Mouse (Mus musculus) hindbrain, embryonic 14.5 days (tissue): ENCODE data around the gene Gipc2. TPM values are rescaled to one million over a fixed set of nuclear protein-coding genes. Genes with fewer than 3 reads are reported as not detected.

Experiments used
- ATAC-seq: fragments of 200-750 bp; cut with Nextera tagmentation; 2 replicates; pipeline ENCODE4 v1.8.0; 2017; ENCODE audit warnings: moderate number of reproducible peaks, mild to moderate bottlenecking, moderate TSS enrichment, moderate library complexity; ENCODE audit not compliant: low FRiP score
- DNase-seq: peaks from one replicate; pipeline ENCODE4 v3.0.0-alpha.2; 2015; ENCODE audit warnings: low spot score
- H3K27ac ChIP-seq: fragments of 300-500 bp; sonication (generic); 2 replicates; pipeline ENCODE4 v1.5.1; 2014; ENCODE audit warnings: mild to moderate bottlenecking, moderate library complexity
- H3K27me3 ChIP-seq: fragments of 300-500 bp; sonication (generic); 2 replicates; pipeline ENCODE4 v1.6.1; 2014; ENCODE audit warnings: mild to moderate bottlenecking, low read length, mixed read lengths; ENCODE audit not compliant: control insufficient read depth, insufficient read depth
- H3K36me3 ChIP-seq: fragments of 300-500 bp; sonication (generic); replicated peaks from 2 replicates; pipeline ENCODE4 v1.6.1; 2014; ENCODE audit not compliant: control insufficient read depth, insufficient read depth
- H3K4me1 ChIP-seq: fragments of 300-500 bp; sonication (generic); replicated peaks from 2 replicates; pipeline ENCODE4 v1.6.1; 2014; ENCODE audit warnings: antibody characterized with exemption, low read length, mixed read lengths; ENCODE audit not compliant: control insufficient read depth, insufficient read depth
- H3K4me2 ChIP-seq: fragments of 300-500 bp; sonication (generic); replicated peaks from 2 replicates; pipeline ENCODE4 v1.6.1; 2014; ENCODE audit warnings: mild to moderate bottlenecking, moderate library complexity
- H3K4me3 ChIP-seq: fragments of 300-500 bp; sonication (generic); replicated peaks from 2 replicates; pipeline ENCODE4 v1.5.1; 2014; ENCODE audit warnings: mild to moderate bottlenecking, low read length
- H3K9ac ChIP-seq: fragments of 300-500 bp; sonication (generic); 2 replicates; pipeline ENCODE4 v1.6.1; 2014
- H3K9me3 ChIP-seq: fragments of 300-500 bp; sonication (generic); 2 replicates; pipeline ENCODE4 v1.6.1; 2016; ENCODE audit warnings: low read length; ENCODE audit not compliant: control insufficient read depth
- WGBS: fragments of 180-500 bp; shearing (Covaris S2); extraction: QIAGEN DNeasy Blood & Tissue Kit; methylation state at CpG from one replicate; pipeline ENCODE4 v1.1.7; 2014; 5-methylcytosine and 5-hydroxymethylcytosine counted together
- polyA plus RNA-seq: library from polyadenylated mRNA; unstranded; fragments of >200 nt; fragmentation: Nextera tagmentation; extraction: Ambion mirVana; gene quantifications from 2 replicates; pipeline ENCODE4 v1.2.1, GENCODE M21; 2014

Gene Gipc2
- polyA plus RNA-seq, 1 experiment from 2014 or later = 9.2 TPM

- Histone ChIP-seq H3K9me3 (no peaks in the 10 kb centered on the region), H3K4me1 (0 out of 2 replicates have a peak, but pooled peaks cover under 1% of the 10 kb centered on the region), H3K36me3 (no peaks in the 10 kb centered on the region), H3K4me2 (no peak overlapping the region), H3K9ac (no peak overlapping the region), H3K4me3 (no peak overlapping the region), H3K27me3 (no peaks in the 10 kb centered on the region), H3K27ac (no peak overlapping the region)
- ATAC-seq = no peak
- no peak for DNase-seq
- 90% methylated on average over 7 of the region's 7 CpGs for WGBS
Observed at GRCm38 (mm10) chr3:152172322-152172935, 6.4 kb upstream of the Gipc2 start.

GRCm38 (mm10) chr3:152171862-152172261, 5.8 kb upstream of the Gipc2 start:
- no peak overlapping the region for H3K4me3 ChIP-seq
- no peaks in the 10 kb centered on the region for H3K36me3 ChIP-seq
- H3K9ac ChIP-seq = no peak overlapping the region
- no peak overlapping the region for H3K27ac ChIP-seq
- H3K27me3 ChIP-seq = no peaks in the 10 kb centered on the region
- H3K4me1 ChIP-seq = peaks cover 7% of the 10 kb centered on the region; the same call in 1 of the 2 replicates
- ATAC-seq (0 out of 2 replicates have a peak, but pooled peaks have one; percentile 7), DNase-seq (no peak)
- no peaks in the 10 kb centered on the region for H3K9me3 ChIP-seq
- WGBS = 78% methylated on average over 7 of the region's 7 CpGs
- no peak overlapping the region for H3K4me2 ChIP-seq

- H3K4me3 ChIP-seq = no peak overlapping the region
- 73% methylated on average over 2 of the region's 2 CpGs for WGBS
Observed at GRCm38 (mm10) chr3:152171236-152171635, 5.2 kb upstream of the Gipc2 start.

GRCm38 (mm10) chr3:152170407-152170806, 4.4 kb upstream of the Gipc2 start:
- H3K4me3 ChIP-seq = no peak overlapping the region
- DNase-seq (no peak), ATAC-seq (no peak)
- H3K36me3 ChIP-seq = no peaks in the 10 kb centered on the region
- 42% methylated on average over 1 of the region's 1 CpGs for WGBS
- H3K27ac ChIP-seq = no peak overlapping the region
- H3K27me3 ChIP-seq = no peaks in the 10 kb centered on the region
- H3K9ac ChIP-seq = no peak overlapping the region
- H3K4me2 ChIP-seq = no peak overlapping the region
- no peaks in the 10 kb centered on the region for H3K9me3 ChIP-seq
- peaks cover 18% of the 10 kb centered on the region; the same call in 1 of the 2 replicates for H3K4me1 ChIP-seq

More at GRCm38 (mm10) chr3:152171236-152171635, 5.2 kb upstream of the Gipc2 start:
- peaks cover 12% of the 10 kb centered on the region; the same call in 1 of the 2 replicates for H3K4me1 ChIP-seq
- H3K36me3 ChIP-seq = no peaks in the 10 kb centered on the region
- no peak overlapping the region for H3K27ac ChIP-seq
- no peak for DNase-seq
- H3K9ac ChIP-seq = no peak overlapping the region
- H3K27me3 ChIP-seq = no peaks in the 10 kb centered on the region
- no peak overlapping the region for H3K4me2 ChIP-seq
- no peaks in the 10 kb centered on the region for H3K9me3 ChIP-seq
- ATAC-seq = no peak

- 96% methylated on average over 10 of the region's 10 CpGs for WGBS
- H3K4me1 ChIP-seq = peaks cover 18% of the 10 kb centered on the region; the same call in 1 of the 2 replicates
- no peak for DNase-seq
- H3K27ac ChIP-seq = no peak overlapping the region
- no peak overlapping the region for H3K4me3 ChIP-seq
- H3K4me2 ChIP-seq = no peak overlapping the region
- no peaks in the 10 kb centered on the region for H3K36me3 ChIP-seq
- H3K9ac ChIP-seq = no peak overlapping the region
- H3K27me3 ChIP-seq = peaks cover 8% of the 10 kb centered on the region; the same call in 1 of the 2 replicates
- H3K9me3 ChIP-seq = no peaks in the 10 kb centered on the region
- ATAC-seq = no peak
Observed at GRCm38 (mm10) chr3:152168007-152168406, 2.0 kb upstream of the Gipc2 start.

- DNase-seq (peak; percentile 67), ATAC-seq (peak; percentile 58)
- Histone ChIP-seq H3K4me3 (peak overlapping the region; percentile 57), H3K9me3 (no peaks in the 10 kb centered on the region), H3K9ac (peak overlapping the region; percentile 83), H3K36me3 (no peaks in the 10 kb centered on the region), H3K4me1 (peaks cover 18% of the 10 kb centered on the region; the same call in 1 of the 2 replicates), H3K27me3 (peaks cover 8% of the 10 kb centered on the region; the same call in 1 of the 2 replicates), H3K4me2 (peak overlapping the region; percentile 93), H3K27ac (peak overlapping the region; percentile 83)
- WGBS = 5% methylated on average over 29 of the region's 29 CpGs
Observed at GRCm38 (mm10) chr3:152166699-152167451, 845 bp upstream of the Gipc2 start.

GRCm38 (mm10) chr3:152165351-152166098, 505 bp downstream of the Gipc2 start:
- peaks cover 8% of the 10 kb centered on the region; the same call in 1 of the 2 replicates for H3K27me3 ChIP-seq
- peak overlapping the region; percentile 83 for H3K9ac ChIP-seq
- DNase-seq (peak; percentile 62), ATAC-seq (peak; percentile 78)
- peak overlapping the region; percentile 93 for H3K4me2 ChIP-seq
- no peaks in the 10 kb centered on the region for H3K36me3 ChIP-seq
- H3K4me1 ChIP-seq = peaks cover 18% of the 10 kb centered on the region; the same call in 1 of the 2 replicates
- H3K27ac ChIP-seq = peak overlapping the region; percentile 83
- H3K9me3 ChIP-seq = no peaks in the 10 kb centered on the region
- WGBS = under 1% methylated on average over 52 of the region's 53 CpGs
- peak overlapping the region; percentile 57 for H3K4me3 ChIP-seq

GRCm38 (mm10) chr3:152165014-152165350, 1.0 kb downstream of the Gipc2 start:
- DNase-seq (no peak), ATAC-seq (no peak)
- Histone ChIP-seq H3K9me3 (no peaks in the 10 kb centered on the region), H3K9ac (peak overlapping the region; percentile 83; the same call in 1 of the 2 replicates), H3K4me1 (peaks cover 18% of the 10 kb centered on the region; the same call in 1 of the 2 replicates), H3K4me2 (peak overlapping the region; percentile 93), H3K36me3 (no peaks in the 10 kb centered on the region), H3K4me3 (peak overlapping the region; percentile 57), H3K27me3 (peaks cover 8% of the 10 kb centered on the region; the same call in 1 of the 2 replicates), H3K27ac (no peak overlapping the region)
- WGBS = 30% methylated on average over 9 of the region's 9 CpGs

GRCm38 (mm10) chr3:152163320-152163719, 2.7 kb downstream of the Gipc2 start:
- Histone ChIP-seq H3K4me2 (no peak overlapping the region), H3K4me1 (peaks cover 18% of the 10 kb centered on the region; the same call in 1 of the 2 replicates), H3K27ac (no peak overlapping the region), H3K9ac (no peak overlapping the region), H3K36me3 (no peaks in the 10 kb centered on the region), H3K27me3 (peaks cover 8% of the 10 kb centered on the region; the same call in 1 of the 2 replicates), H3K9me3 (no peaks in the 10 kb centered on the region), H3K4me3 (no peak overlapping the region)
- ATAC-seq = no peak
- 93% methylated on average over 8 of the region's 8 CpGs for WGBS
- no peak for DNase-seq
